Mouse (Mus musculus): ENCODE data around the gene B4galnt1. TPM values are rescaled to one million over a fixed set of nuclear protein-coding genes. Genes with fewer than 3 reads are reported as not detected.

B4galnt1 gene
- total and polyA plus RNA-seq, 3 experiments = 24.6 to 66.0 (median 65.8) TPM

GRCm38 (mm10) chr10:127209928-127210570, 45.0 kb downstream of the B4galnt1 start:
- Histone ChIP-seq H3K27ac (ENCODE audit: control insufficient read depth, low read depth, low read length) (peak overlapping the region; percentile 46; the same call in 1 of the 2 replicates), H3K9me3 (replicated peaks; ENCODE audit: insufficient read depth, low read length) (no peaks in the 10 kb centered on the region), H3K9ac (ENCODE audit: control insufficient read depth, low read depth, low read length, poor library complexity, severe bottlenecking) (peak overlapping the region; percentile 84), H3K79me2 (ENCODE audit: control insufficient read depth, insufficient read depth, low read length, poor library complexity) (peaks cover 29% of the 10 kb centered on the region), H3K4me3 (ENCODE audit: control insufficient read depth in 1 of 2, insufficient read depth in 1 of 2, low read depth in 2 of 2, low read length in 2 of 2) (peak overlapping the region; percentile 56 to 77), H3K4me1 (ENCODE audit: control insufficient read depth in 1 of 2, insufficient read depth in 2 of 2, low read length in 2 of 2) (peaks cover 11 to 27% of the 10 kb centered on the region in 2 experiments), H3K36me3 (ENCODE audit: control insufficient read depth in 1 of 2, insufficient read depth in 2 of 2, low read length in 2 of 2) (peaks cover 0 to 14% of the 10 kb centered on the region in 2 experiments; a peak in 3 of 4 replicates), H3K27me3 (ENCODE audit: control insufficient read depth in 1 of 2, insufficient read depth in 2 of 2, low read length in 2 of 2) (no peaks in the 10 kb centered on the region)
- DNase-seq (ENCODE audit: low read depth, low spot score) = no peak
- TF ChIP-seq GATA1 (IDR thresholded peaks at IDR 0.05; ENCODE audit: low read depth, low read length) (0 out of 2 replicates have a peak, but pooled peaks have one; percentile 33), JUND (IDR thresholded peaks at IDR 0.05; ENCODE audit: low read depth, low read length) (no peak), E2F4 (IDR thresholded peaks at IDR 0.05; ENCODE audit: borderline replicate concordance, low read depth, low read length) (no peak), MYB (IDR thresholded peaks at IDR 0.05; ENCODE audit: low read depth, low read length) (no peak), HCFC1 (IDR thresholded peaks at IDR 0.05; ENCODE audit: low read depth, low read length) (no peak), POLR2AphosphoS5 (IDR thresholded peaks at IDR 0.05; ENCODE audit: borderline replicate concordance, low read depth, low read length) (no peak), MEF2A (IDR thresholded peaks at IDR 0.05; ENCODE audit: extremely low read depth, insufficient replicate concordance, low read depth, low read length, poor library complexity, severe bottlenecking) (no peak), TBP (IDR thresholded peaks at IDR 0.05; ENCODE audit: low read depth, low read length) (peak; percentile 61; the same call in 1 of the 2 replicates), ETS1 (IDR thresholded peaks at IDR 0.05; ENCODE audit: low read depth, low read length) (no peak), RCOR1 (IDR thresholded peaks at IDR 0.05; ENCODE audit: low read depth, low read length) (0 out of 2 replicates have a peak, but pooled peaks have one; percentile 10), MYC (IDR thresholded peaks at IDR 0.05; ENCODE audit: low read depth, low read length) (no peak)

GRCm38 (mm10) chr10:127210961-127211405, 46.0 kb downstream of the B4galnt1 start:
- peaks cover 4 to 19% of the 10 kb centered on the region in 2 experiments for H3K4me1 ChIP-seq (ENCODE audit: control insufficient read depth in 1 of 2, insufficient read depth in 2 of 2, low read length in 2 of 2)
- TF ChIP-seq ZC3H11A (IDR thresholded peaks at IDR 0.05; ENCODE audit: low read depth, low read length) (no peak), MXI1 (IDR thresholded peaks at IDR 0.05; ENCODE audit: low read depth, low read length) (peak; percentile 57)
- H3K27ac ChIP-seq (ENCODE audit: control insufficient read depth, low read depth, low read length) = peak overlapping the region; percentile 46

More at GRCm38 (mm10) chr10:127210961-127211405, 46.0 kb downstream of the B4galnt1 start:
- Histone ChIP-seq H3K9ac (ENCODE audit: control insufficient read depth, low read depth, low read length, poor library complexity, severe bottlenecking) (peak overlapping the region; percentile 84), H3K27me3 (ENCODE audit: control insufficient read depth in 1 of 2, insufficient read depth in 2 of 2, low read length in 2 of 2) (no peaks in the 10 kb centered on the region), H3K36me3 (ENCODE audit: control insufficient read depth in 1 of 2, insufficient read depth in 2 of 2, low read length in 2 of 2) (peaks cover 0 to 8% of the 10 kb centered on the region in 2 experiments; a peak in 3 of 4 replicates), H3K79me2 (ENCODE audit: control insufficient read depth, insufficient read depth, low read length, poor library complexity) (peaks cover 29% of the 10 kb centered on the region), H3K4me3 (ENCODE audit: control insufficient read depth in 1 of 2, insufficient read depth in 1 of 2, low read depth in 2 of 2, low read length in 2 of 2) (peak overlapping the region; percentile 56 to 77), H3K9me3 (replicated peaks; ENCODE audit: insufficient read depth, low read length) (no peaks in the 10 kb centered on the region)
- no peak for DNase-seq (ENCODE audit: low read depth, low spot score)

Measured in MEL (cell line).